In genomic region chr7:37373864-37374263, GRCm38 (mm10) we compare ENCODE assay signal across 8 mouse cellular contexts.
DNase-seq lines count a peak whose midpoint lies in the region; ATAC-seq and TF ChIP-seq lines count a peak whose summit lies in the region.

No protein-coding gene starts in this region.

- no peak overlapping the region for H3K9ac ChIP-seq in liver, embryonic 12.5 days
- no peak overlapping the region for H3K9ac ChIP-seq in limb, embryonic 11.5 days (ENCODE audit: low read length)
- no peak overlapping the region; the same call in 1 of the 2 replicates for H3K9ac ChIP-seq in midbrain, postnatal 0 days (replicated peaks; ENCODE audit: low read length, poor library complexity, severe bottlenecking)

- peak; percentile 100 for TF ChIP-seq CTCF in midbrain, postnatal 0 days (IDR thresholded peaks at IDR 0.05)

- no peaks in the 10 kb centered on the region for H3K9me3 ChIP-seq in liver, embryonic 12.5 days (replicated peaks)
- no peaks in the 10 kb centered on the region for H3K9me3 ChIP-seq in limb, embryonic 11.5 days (ENCODE audit: control insufficient read depth, low read length)
- H3K9me3 ChIP-seq in midbrain, postnatal 0 days (ENCODE audit: low read length), result no peaks in the 10 kb centered on the region

- no peak overlapping the region for H3K27ac ChIP-seq in liver, embryonic 12.5 days
- H3K27ac ChIP-seq in limb, embryonic 11.5 days (replicated peaks; ENCODE audit: low read depth, low read length), result no peak overlapping the region
- H3K27ac ChIP-seq in midbrain, postnatal 0 days (ENCODE audit: low read depth, low read length), result no peak overlapping the region

- WGBS in liver, embryonic 12.5 days (ENCODE audit: insufficient replicate concordance), result 16% methylated on average over 11 of the region's 11 CpGs
- WGBS in limb, embryonic 11.5 days, result 16% methylated on average over 11 of the region's 11 CpGs
- WGBS in midbrain, postnatal 0 days, result 7% methylated on average over 11 of the region's 11 CpGs

- H3K4me2 ChIP-seq in liver, embryonic 12.5 days, result no peak overlapping the region
- H3K4me2 ChIP-seq in limb, embryonic 11.5 days (ENCODE audit: low read depth, severe bottlenecking), result no peak overlapping the region
- peak overlapping the region; percentile 36; the same call in 1 of the 2 replicates for H3K4me2 ChIP-seq in midbrain, postnatal 0 days (ENCODE audit: low read depth, low read length, poor library complexity, severe bottlenecking)

- peak; percentile 56 for DNase-seq in liver
- peak; percentile 91 for DNase-seq in embryo, embryonic 10.5 days (ENCODE audit: low spot score)
- DNase-seq in gastrocnemius, postnatal 25 days, result peak; percentile 52
- DNase-seq in kidney, adult 8-10 months, result peak; percentile 33 to 76
- peak; percentile 86 for DNase-seq in limb, embryonic 11.5 days (ENCODE audit: low spot score)
- peak; percentile 91 for DNase-seq in midbrain, postnatal 0 days (ENCODE audit: low spot score)
- DNase-seq in spleen, postnatal 36 days (ENCODE audit: low spot score in 2 of 2), result peak; percentile 20 to 27

- peaks cover 11% of the 10 kb centered on the region; the same call in 1 of the 2 replicates for H3K27me3 ChIP-seq in liver, embryonic 12.5 days (replicated peaks)
- H3K27me3 ChIP-seq in limb, embryonic 11.5 days (ENCODE audit: control insufficient read depth, insufficient read depth, low read length), result no peaks in the 10 kb centered on the region
- no peaks in the 10 kb centered on the region for H3K27me3 ChIP-seq in midbrain, postnatal 0 days (ENCODE audit: insufficient read depth, low read length)

- H3K36me3 ChIP-seq in liver, embryonic 12.5 days, result no peaks in the 10 kb centered on the region
- no peaks in the 10 kb centered on the region for H3K36me3 ChIP-seq in limb, embryonic 11.5 days (ENCODE audit: control insufficient read depth, insufficient read depth, low read length)
- H3K36me3 ChIP-seq in midbrain, postnatal 0 days (ENCODE audit: insufficient read depth, low read length), result no peaks in the 10 kb centered on the region

- no peaks in the 10 kb centered on the region for H3K4me1 ChIP-seq in liver, embryonic 12.5 days
- H3K4me1 ChIP-seq in limb, embryonic 11.5 days (ENCODE audit: control insufficient read depth, insufficient read depth, low read length), result peaks cover 18% of the 10 kb centered on the region
- no peaks in the 10 kb centered on the region for H3K4me1 ChIP-seq in midbrain, postnatal 0 days (ENCODE audit: insufficient read depth, low read length)

- no peak overlapping the region for H3K4me3 ChIP-seq in liver, embryonic 12.5 days
- H3K4me3 ChIP-seq in limb, embryonic 11.5 days (ENCODE audit: low read depth, low read length), result no peak overlapping the region
- H3K4me3 ChIP-seq in midbrain, postnatal 0 days (ENCODE audit: low read depth, low read length), result peak overlapping the region; percentile 18; the same call in 1 of the 2 replicates

- ATAC-seq in liver, embryonic 12.5 days, result no peak
- ATAC-seq in limb, embryonic 11.5 days (ENCODE audit: insufficient number of reproducible peaks, low FRiP score, low TSS enrichment, low read depth), result no peak; the same call in 1 of the 2 replicates
- 0 out of 2 replicates have a peak, but pooled peaks have one; percentile 59 for ATAC-seq in midbrain, postnatal 0 days (ENCODE audit: low FRiP score)

Comparison
In these comparisons a context has a peak if more than half of its experiments do, and no peak if none do; other contexts are left out.
1. DNase-seq: peak in every context shown above with its lines; median percentile 91 in embryo, embryonic 10.5 days; 91 in midbrain, postnatal 0 days; 86 in limb, embryonic 11.5 days; 56 in liver; 54 in kidney, adult 8-10 months; 52 in gastrocnemius, postnatal 25 days; 24 in spleen, postnatal 36 days.